Mouse (Mus musculus) lung, embryonic 14.5 days (tissue): Measurements from ENCODE around the gene Bcl7a. TPM values are rescaled to one million over a fixed set of nuclear protein-coding genes. Genes with fewer than 3 reads are reported as not detected.

Experiments used
- ATAC-seq: fragments of 200-750 bp; cut with Nextera tagmentation; 2 replicates; pipeline ENCODE4 v1.8.0; 2017; ENCODE audit warnings: mild to moderate bottlenecking, moderate TSS enrichment, moderate library complexity; ENCODE audit not compliant: insufficient read depth
- DNase-seq: peaks from one replicate; pipeline ENCODE4 v3.0.0-alpha.2; 2015
- H3K27ac ChIP-seq: fragments of 300-500 bp; sonication (generic); 2 replicates; pipeline ENCODE4 v1.5.1; 2014; ENCODE audit warnings: low read depth, mild to moderate bottlenecking, moderate library complexity
- H3K27me3 ChIP-seq: fragments of 300-500 bp; sonication (generic); 2 replicates; pipeline ENCODE4 v1.6.1; 2014; ENCODE audit warnings: low read length, control low read depth; ENCODE audit not compliant: insufficient read depth
- H3K36me3 ChIP-seq: fragments of 300-500 bp; sonication (generic); 2 replicates; pipeline ENCODE4 v1.6.1; 2014; ENCODE audit warnings: control low read depth; ENCODE audit not compliant: insufficient read depth
- H3K4me1 ChIP-seq: fragments of 300-500 bp; sonication (generic); 2 replicates; pipeline ENCODE4 v1.6.1; 2014; ENCODE audit warnings: antibody characterized with exemption, control low read depth; ENCODE audit not compliant: insufficient read depth
- H3K4me2 ChIP-seq: fragments of 300-500 bp; sonication (generic); 2 replicates; pipeline ENCODE4 v1.6.1; 2014; ENCODE audit warnings: mild to moderate bottlenecking
- H3K4me3 ChIP-seq: fragments of 300-500 bp; sonication (generic); 2 replicates; pipeline ENCODE4 v1.5.1; 2014; ENCODE audit warnings: low read depth, low read length
- H3K9ac ChIP-seq: fragments of 300-500 bp; sonication (generic); 2 replicates; pipeline ENCODE4 v1.6.1; 2014
- H3K9me3 ChIP-seq: fragments of 300-500 bp; sonication (generic); 2 replicates; pipeline ENCODE4 v1.6.1; 2016; ENCODE audit warnings: low read depth, low read length, control low read depth
- CTCF ChIP-seq: IDR thresholded peaks from 2 replicates; pipeline ENCODE4 v1.5.1; 2016; ENCODE audit warnings: antibody characterized with exemption, low read depth
- WGBS: fragments of 180-500 bp; shearing (Covaris S2); extraction: QIAGEN DNeasy Blood & Tissue Kit; methylation state at CpG from one replicate; pipeline ENCODE4 v1.1.7; 2014; 5-methylcytosine and 5-hydroxymethylcytosine counted together
- polyA plus RNA-seq: library from polyadenylated mRNA; unstranded; fragments of >200 nt; fragmentation: Nextera tagmentation; extraction: Ambion mirVana; gene quantifications from 2 replicates; pipeline ENCODE4 v1.2.1, GENCODE M21; 2014

Gene Bcl7a
- polyA plus RNA-seq, 1 experiment from 2014 or later = 24.9 TPM

- WGBS = 61% methylated on average over 8 of the region's 8 CpGs
- Histone ChIP-seq H3K9ac (no peak overlapping the region), H3K27me3 (no peaks in the 10 kb centered on the region), H3K4me2 (no peak overlapping the region), H3K4me1 (no peaks in the 10 kb centered on the region), H3K36me3 (no peaks in the 10 kb centered on the region), H3K9me3 (no peaks in the 10 kb centered on the region), H3K4me3 (no peak overlapping the region), H3K27ac (no peak overlapping the region)
- TF ChIP-seq CTCF = no peak
- ATAC-seq (no peak), DNase-seq (no peak)
Measured at GRCm38 (mm10) chr5:123300496-123301034, 43.1 kb upstream of the Bcl7a start.

GRCm38 (mm10) chr5:123301780-123302521 lies 41.7 kb upstream of the Bcl7a start:
- Histone ChIP-seq H3K27ac (no peak overlapping the region), H3K9ac (no peak overlapping the region), H3K9me3 (no peaks in the 10 kb centered on the region), H3K36me3 (no peaks in the 10 kb centered on the region), H3K4me2 (no peak overlapping the region), H3K27me3 (no peaks in the 10 kb centered on the region), H3K4me1 (no peaks in the 10 kb centered on the region), H3K4me3 (no peak overlapping the region)
- WGBS = 77% methylated on average over 20 of the region's 20 CpGs
- ATAC-seq = no peak
- DNase-seq = no peak
- no peak for TF ChIP-seq CTCF

GRCm38 (mm10) chr5:123307630-123308282 lies 35.9 kb upstream of the Bcl7a start:
- Histone ChIP-seq H3K36me3 (no peaks in the 10 kb centered on the region), H3K27me3 (no peaks in the 10 kb centered on the region), H3K9ac (no peak overlapping the region), H3K4me2 (no peak overlapping the region), H3K4me3 (no peak overlapping the region), H3K27ac (no peak overlapping the region), H3K9me3 (no peaks in the 10 kb centered on the region), H3K4me1 (no peaks in the 10 kb centered on the region)
- DNase-seq = no peak
- WGBS = 76% methylated on average over 18 of the region's 18 CpGs
- TF ChIP-seq CTCF = no peak
- ATAC-seq = no peak

GRCm38 (mm10) chr5:123309816-123310215 lies 33.8 kb upstream of the Bcl7a start:
- Histone ChIP-seq H3K4me2 (no peak overlapping the region), H3K36me3 (no peaks in the 10 kb centered on the region), H3K9ac (peak overlapping the region; percentile 2; the same call in 1 of the 2 replicates), H3K4me3 (no peak overlapping the region), H3K27ac (no peak overlapping the region), H3K4me1 (0 out of 2 replicates have a peak, but pooled peaks cover 5% of the 10 kb centered on the region), H3K9me3 (no peaks in the 10 kb centered on the region), H3K27me3 (no peaks in the 10 kb centered on the region)
- 27% methylated on average over 10 of the region's 10 CpGs for WGBS
- no peak for TF ChIP-seq CTCF
- DNase-seq (no peak), ATAC-seq (no peak)

- Histone ChIP-seq H3K4me3 (no peak overlapping the region), H3K4me2 (no peak overlapping the region), H3K36me3 (no peaks in the 10 kb centered on the region), H3K9me3 (no peaks in the 10 kb centered on the region), H3K4me1 (peaks cover 5% of the 10 kb centered on the region; the same call in 1 of the 2 replicates), H3K27me3 (no peaks in the 10 kb centered on the region), H3K27ac (no peak overlapping the region), H3K9ac (peak overlapping the region; percentile 2; the same call in 1 of the 2 replicates)
- no peak for ATAC-seq
- TF ChIP-seq CTCF = no peak
- no peak for DNase-seq
- 29% methylated on average over 7 of the region's 7 CpGs for WGBS
Measured at GRCm38 (mm10) chr5:123310221-123310620, 33.4 kb upstream of the Bcl7a start.

- TF ChIP-seq CTCF = no peak
- no peaks in the 10 kb centered on the region for H3K27me3 ChIP-seq
Measured at GRCm38 (mm10) chr5:123313058-123313630, 30.5 kb upstream of the Bcl7a start.

More at GRCm38 (mm10) chr5:123313058-123313630, 30.5 kb upstream of the Bcl7a start:
- no peak overlapping the region for H3K9ac ChIP-seq
- no peaks in the 10 kb centered on the region for H3K36me3 ChIP-seq
- 37% methylated on average over 12 of the region's 12 CpGs for WGBS
- peaks cover 5% of the 10 kb centered on the region; the same call in 1 of the 2 replicates for H3K4me1 ChIP-seq
- no peak overlapping the region for H3K27ac ChIP-seq
- H3K9me3 ChIP-seq = no peaks in the 10 kb centered on the region
- DNase-seq (peak; percentile 38), ATAC-seq (0 out of 2 replicates have a peak, but pooled peaks have one; percentile 25)
- no peak overlapping the region for H3K4me2 ChIP-seq
- no peak overlapping the region for H3K4me3 ChIP-seq
